Comparison of ENCODE assay signal across 21 mouse cellular contexts in the genomic region with DNA sequence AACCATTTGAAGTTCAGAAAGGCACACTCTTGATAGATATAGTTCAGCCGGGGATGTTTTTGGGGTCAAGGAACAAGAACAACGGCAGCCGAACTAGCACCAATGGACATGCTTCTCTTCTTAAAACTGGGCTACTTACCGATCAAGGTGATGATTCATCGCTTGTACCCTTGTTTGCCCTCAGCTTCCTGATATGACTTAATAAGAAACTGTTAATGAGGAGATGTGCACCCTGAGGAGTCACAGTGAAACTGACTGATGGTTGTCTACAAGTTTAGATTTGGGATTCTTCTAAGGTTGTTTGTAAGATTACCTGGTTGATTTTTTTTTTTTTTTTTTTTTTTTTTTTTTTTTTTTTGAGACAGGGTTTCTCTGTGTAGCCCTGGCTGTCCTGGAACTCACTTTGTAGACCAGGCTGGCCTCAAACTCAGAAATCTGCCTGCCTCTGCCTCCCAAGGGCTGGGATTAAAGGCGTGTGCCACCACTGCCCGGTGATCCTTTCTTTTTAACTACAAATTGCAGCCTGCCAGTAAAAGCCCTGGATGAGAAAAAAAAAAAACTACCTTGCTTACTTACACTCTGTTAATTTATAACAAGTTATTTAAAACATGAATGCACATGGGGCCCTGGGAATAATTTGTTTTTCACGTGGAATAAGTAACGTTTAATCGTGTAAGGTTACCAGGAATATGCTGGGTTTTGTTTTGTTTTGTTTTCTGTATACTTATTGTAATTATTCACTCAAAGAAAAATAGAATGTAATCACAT.
DNase-seq lines count a peak whose midpoint lies in the region; ATAC-seq and TF ChIP-seq lines count a peak whose summit lies in the region.
"Had no signal": no experiment of that assay in that cellular context is flagged by ENCODE, and none has a peak within 500 bp of the region (broad histone marks: within the 10 kb centered on the region; RNA-seq: fewer than 3 reads in every experiment).

No protein-coding gene starts in this region.

- in situ Hi-C loops in CH12.LX (cut with MboI; ENCODE audit: low pct_ligation_motif_present, low pct_unique_long_range_greater_than_20kb, low sequenced_read_pairs), result no loop called here

- TF ChIP-seq EP300 in CH12.LX (IDR thresholded peaks at IDR 0.05; ENCODE audit: low read length), result peak; percentile 79

- H3K9me3 ChIP-seq in CH12.LX (replicated peaks; ENCODE audit: low read length), result no peaks in the 10 kb centered on the region
- H3K9me3 ChIP-seq in hindbrain, embryonic 13.5 days, result no peaks in the 10 kb centered on the region
- H3K9me3 ChIP-seq in forebrain, embryonic 10.5 days, result no peaks in the 10 kb centered on the region
- H3K9me3 ChIP-seq: embryonic facial prominence, embryonic 15.5 days; forebrain, embryonic 15.5 days; heart, embryonic 13.5 days; intestine, embryonic 15.5 days had no signal

- no peak overlapping the region for H3K4me3 ChIP-seq in CH12.LX (replicated peaks in 1 of 3; ENCODE audit: low read depth in 2 of 3, low read length in 2 of 3, poor library complexity in 1 of 3)
- H3K4me3 ChIP-seq in hindbrain, embryonic 13.5 days, result no peak overlapping the region
- H3K4me3 ChIP-seq in forebrain, embryonic 10.5 days, result no peak overlapping the region
- H3K4me3 ChIP-seq: embryonic facial prominence, embryonic 15.5 days; erythroblast, embryonic 14.5 days; forebrain, embryonic 15.5 days; heart, embryonic 13.5 days; intestine, embryonic 15.5 days had no signal

- peak; percentile 23; the same call in 1 of the 2 replicates for ATAC-seq in granulocyte monocyte progenitor cell, adult 5-6 weeks (replicated peaks; ENCODE audit: poor library complexity, severe bottlenecking)
- no peak for ATAC-seq in hindbrain, embryonic 13.5 days (ENCODE audit: low FRiP score)
- ATAC-seq: forebrain, embryonic 15.5 days; hindbrain, embryonic 16.5 days had no signal

- intact Hi-C loops in gastrocnemius, postnatal 36 days (cut with DNase I), result no loop called here

- no peak for TF ChIP-seq RAD21 in CH12.LX (IDR thresholded peaks at IDR 0.05; ENCODE audit: low read depth, low read length)

- H3K4me2 ChIP-seq in CH12.LX (ENCODE audit: insufficient read depth, low read depth, poor library complexity, severe bottlenecking), result no peak overlapping the region
- H3K4me2 ChIP-seq in hindbrain, embryonic 13.5 days, result no peak overlapping the region
- H3K4me2 ChIP-seq: embryonic facial prominence, embryonic 15.5 days; forebrain, embryonic 15.5 days; heart, embryonic 13.5 days; intestine, embryonic 15.5 days had no signal

- TF ChIP-seq CTCF in CH12.LX (conservative IDR thresholded peaks at IDR 0.05 in 1 of 2, IDR thresholded peaks at IDR 0.05 in 1 of 2; ENCODE audit: low read depth in 2 of 2, low read length in 2 of 2), result no peak

- dilution Hi-C loops in CH12.LX (cut with MboI; ENCODE audit: extremely low pct_ligation_motif_present, extremely low pct_unique_long_range_greater_than_20kb, low sequenced_read_pairs), result no loop called here

- no peak for TF ChIP-seq POLR2A in CH12.LX (IDR thresholded peaks at IDR 0.05; ENCODE audit: low read depth, low read length)

- peaks cover 9 to 75% of the 10 kb centered on the region in 2 experiments for H3K4me1 ChIP-seq in CH12.LX (ENCODE audit: control insufficient read depth in 1 of 2, insufficient read depth in 2 of 2)
- no peaks in the 10 kb centered on the region for H3K4me1 ChIP-seq in hindbrain, embryonic 13.5 days (replicated peaks)
- peaks cover 10% of the 10 kb centered on the region; the same call in 1 of the 2 replicates for H3K4me1 ChIP-seq in forebrain, embryonic 10.5 days
- H3K4me1 ChIP-seq: embryonic facial prominence, embryonic 15.5 days; forebrain, embryonic 15.5 days had no signal

- H3K79me2 ChIP-seq in CH12.LX (replicated peaks; ENCODE audit: control insufficient read depth, extremely low read depth, insufficient read depth, poor library complexity, severe bottlenecking), result no peaks in the 10 kb centered on the region

- no peak overlapping the region for H3K27ac ChIP-seq in CH12.LX (ENCODE audit: insufficient read depth, low read depth)
- H3K27ac ChIP-seq in hindbrain, embryonic 13.5 days, result no peak overlapping the region
- no peak overlapping the region for H3K27ac ChIP-seq in forebrain, embryonic 10.5 days
- H3K27ac ChIP-seq: embryonic facial prominence, embryonic 15.5 days; forebrain, embryonic 15.5 days; heart, embryonic 13.5 days; intestine, embryonic 15.5 days had no signal

- H3K27me3 ChIP-seq in CH12.LX (replicated peaks), result no peaks in the 10 kb centered on the region
- no peaks in the 10 kb centered on the region for H3K27me3 ChIP-seq in hindbrain, embryonic 13.5 days
- no peaks in the 10 kb centered on the region for H3K27me3 ChIP-seq in forebrain, embryonic 10.5 days (ENCODE audit: poor library complexity, severe bottlenecking)
- H3K27me3 ChIP-seq: embryonic facial prominence, embryonic 15.5 days; forebrain, embryonic 15.5 days; heart, embryonic 13.5 days; intestine, embryonic 15.5 days had no signal

- WGBS in hindbrain, embryonic 13.5 days, result 95% methylated on average over 10 of the region's 10 CpGs
- 94% methylated on average over 10 of the region's 10 CpGs for WGBS in forebrain, embryonic 10.5 days

- H3K9ac ChIP-seq in CH12.LX (ENCODE audit: insufficient read depth, low read depth), result no peak overlapping the region
- H3K9ac ChIP-seq in hindbrain, embryonic 13.5 days, result no peak overlapping the region
- H3K9ac ChIP-seq: embryonic facial prominence, embryonic 15.5 days; forebrain, embryonic 15.5 days; heart, embryonic 13.5 days; intestine, embryonic 15.5 days had no signal

- DNase-seq in 416B (ENCODE audit: low read depth) (peak; percentile 74), A20 (ENCODE audit: low read depth, low spot score) (peak; percentile 75), CH12.LX (ENCODE audit: extremely low read depth) (peak; percentile 57)
- no peak for DNase-seq in forebrain, embryonic 10.5 days (ENCODE audit: extremely low spot score, low spot score)
- DNase-seq in lung, postnatal 14 days, result no peak
- DNase-seq in gastrocnemius, postnatal 36 days, result no peak
- DNase-seq: adrenal gland, adult 8-10 months; adrenal gland, postnatal 36 days; cerebellum, adult 2 months; cerebellum, postnatal 10 days; gastrocnemius, postnatal 10 days; heart, adult 11 months; heart, postnatal 36 days had no signal

- H3K36me3 ChIP-seq in CH12.LX (replicated peaks in 1 of 2; ENCODE audit: control insufficient read depth in 1 of 2, insufficient read depth in 1 of 2, low read length in 1 of 2), result no peaks in the 10 kb centered on the region
- no peaks in the 10 kb centered on the region for H3K36me3 ChIP-seq in hindbrain, embryonic 13.5 days
- no peaks in the 10 kb centered on the region for H3K36me3 ChIP-seq in forebrain, embryonic 10.5 days (replicated peaks)
- H3K36me3 ChIP-seq: embryonic facial prominence, embryonic 15.5 days; forebrain, embryonic 15.5 days; heart, embryonic 13.5 days; intestine, embryonic 15.5 days had no signal

TF ChIP-seq in CH12.LX, 34 proteins besides CTCF, POLR2A, EP300 and RAD21:
- TF ChIP-seq SIN3A (IDR thresholded peaks at IDR 0.05; ENCODE audit: low read length), result 0 out of 2 replicates have a peak, but pooled peaks have one; percentile 36
- peak; percentile 60; the same call in 1 of the 2 replicates for TF ChIP-seq JUND (conservative IDR thresholded peaks at IDR 0.05; ENCODE audit: low read depth, low read length)
- TF ChIP-seq KAT2A (IDR thresholded peaks at IDR 0.05; ENCODE audit: insufficient replicate concordance, low read length), result no peak
- no peak for TF ChIP-seq HCFC1 (IDR thresholded peaks at IDR 0.05; ENCODE audit: low read depth, low read length)
- TF ChIP-seq JUN (IDR thresholded peaks at IDR 0.05; ENCODE audit: insufficient read depth, low read depth, low read length), result peak; percentile 33; the same call in 1 of the 2 replicates
- peak; percentile 78 for TF ChIP-seq IRF4 (IDR thresholded peaks at IDR 0.05; ENCODE audit: low read depth, low read length)
- no peak for TF ChIP-seq MEF2A (IDR thresholded peaks at IDR 0.05; ENCODE audit: borderline replicate concordance, low read depth, low read length)
- peak; percentile 61 for TF ChIP-seq BHLHE40 (IDR thresholded peaks at IDR 0.05; ENCODE audit: low read depth, low read length)
- peak; percentile 30; the same call in 1 of the 2 replicates for TF ChIP-seq ELF1 (IDR thresholded peaks at IDR 0.05; ENCODE audit: low read depth, low read length)
- no peak for TF ChIP-seq PAX5 (IDR thresholded peaks at IDR 0.05; ENCODE audit: low read length)
- TF ChIP-seq ZC3H11A (IDR thresholded peaks at IDR 0.05; ENCODE audit: low read depth, low read length), result no peak
- TF ChIP-seq ETS1 (conservative IDR thresholded peaks at IDR 0.05; ENCODE audit: low read depth, low read length), result peak; percentile 72
- no peak for TF ChIP-seq MAX (IDR thresholded peaks at IDR 0.05; ENCODE audit: low read length)
- 0 out of 2 replicates have a peak, but pooled peaks have one; percentile 22 for TF ChIP-seq TCF12 (IDR thresholded peaks at IDR 0.05; ENCODE audit: low read depth, low read length)
- TF ChIP-seq MAFK (IDR thresholded peaks at IDR 0.05; ENCODE audit: insufficient replicate concordance, low read length), result peak; percentile 60; the same call in 1 of the 2 replicates
- TF ChIP-seq ZNF384 (IDR thresholded peaks at IDR 0.05; ENCODE audit: low read depth, low read length), result peak; percentile 85
- no peak for TF ChIP-seq SMC3 (IDR thresholded peaks at IDR 0.05; ENCODE audit: low read depth, low read length)

Comparison
In these comparisons a context has a peak if more than half of its experiments do, and no peak if none do; other contexts are left out.
1. DNase-seq: peak in 416B (single experiment), A20 (single experiment) and CH12.LX (single experiment); none in forebrain, embryonic 10.5 days (single experiment), lung, postnatal 14 days (single experiment) and gastrocnemius, postnatal 36 days (0 of 2).